Mouse (Mus musculus): ENCODE measurements at regions not wholly inside any gene's neighbourhood (a gene's known extent, or its start where the extent isn't known, plus 50 kb on each side); places are given as distances from the start of the nearest gene placed in this dataset.

- Histone ChIP-seq H3K4me1 (replicated peaks) (no peaks in the 10 kb centered on the region), H3K27me3 (no peaks in the 10 kb centered on the region), H3K9me3 (no peaks in the 10 kb centered on the region), H3K36me3 (no peaks in the 10 kb centered on the region), H3K4me2 (no peak overlapping the region), H3K9ac (no peak overlapping the region), H3K27ac (replicated peaks) (no peak overlapping the region), H3K4me3 (no peak overlapping the region)
- no peak for ATAC-seq (ENCODE audit: low FRiP score, low read depth)
- WGBS, result 96% methylated on average over 14 of the region's 14 CpGs
Observed at GRCm38 (mm10) chr3:119653007-119653565, 131.2 kb downstream of the Ptbp2 start.

GRCm38 (mm10) chr3:119638633-119639032, 145.6 kb downstream of the Ptbp2 start:
- no peaks in the 10 kb centered on the region for H3K27me3 ChIP-seq
- ATAC-seq (ENCODE audit: low FRiP score, low read depth), result no peak
- H3K4me2 ChIP-seq, result no peak overlapping the region
- no peaks in the 10 kb centered on the region for H3K4me1 ChIP-seq (replicated peaks)
- 64% methylated on average over 3 of the region's 3 CpGs for WGBS
- H3K27ac ChIP-seq (replicated peaks), result no peak overlapping the region
- H3K4me3 ChIP-seq, result no peak overlapping the region
- H3K36me3 ChIP-seq, result no peaks in the 10 kb centered on the region
- H3K9me3 ChIP-seq, result no peaks in the 10 kb centered on the region
- no peak overlapping the region for H3K9ac ChIP-seq

- ATAC-seq (ENCODE audit: low FRiP score, low read depth), result no peak
- no peaks in the 10 kb centered on the region for H3K4me1 ChIP-seq (replicated peaks)
Observed at GRCm38 (mm10) chr3:119635641-119636040, 148.6 kb downstream of the Ptbp2 start.

GRCm38 (mm10) chr3:119633516-119633915, 150.8 kb downstream of the Ptbp2 start:
- no peak overlapping the region for H3K27ac ChIP-seq (replicated peaks)
- H3K27me3 ChIP-seq, result no peaks in the 10 kb centered on the region
- WGBS, result 81% methylated on average over 2 of the region's 2 CpGs
- H3K4me1 ChIP-seq (replicated peaks), result no peaks in the 10 kb centered on the region
- H3K9ac ChIP-seq, result no peak overlapping the region
- no peaks in the 10 kb centered on the region for H3K36me3 ChIP-seq
- no peak overlapping the region for H3K4me2 ChIP-seq
- no peaks in the 10 kb centered on the region for H3K9me3 ChIP-seq
- no peak for ATAC-seq (ENCODE audit: low FRiP score, low read depth)
- H3K4me3 ChIP-seq, result no peak overlapping the region

More at GRCm38 (mm10) chr3:119635641-119636040, 148.6 kb downstream of the Ptbp2 start:
- Histone ChIP-seq H3K27ac (replicated peaks) (no peak overlapping the region), H3K4me2 (no peak overlapping the region), H3K27me3 (no peaks in the 10 kb centered on the region), H3K9me3 (no peaks in the 10 kb centered on the region), H3K9ac (no peak overlapping the region), H3K4me3 (no peak overlapping the region), H3K36me3 (no peaks in the 10 kb centered on the region)
- WGBS, result 24% methylated on average over 3 of the region's 3 CpGs

GRCm38 (mm10) chr3:119606116-119606515, 178.2 kb downstream of the Ptbp2 start:
- 88% methylated on average over 1 of the region's 1 CpGs for WGBS
- Histone ChIP-seq H3K36me3 (no peaks in the 10 kb centered on the region), H3K27ac (replicated peaks) (no peak overlapping the region), H3K9me3 (no peaks in the 10 kb centered on the region), H3K9ac (no peak overlapping the region), H3K4me2 (no peak overlapping the region), H3K4me3 (no peak overlapping the region), H3K27me3 (no peaks in the 10 kb centered on the region), H3K4me1 (replicated peaks) (no peaks in the 10 kb centered on the region)
- no peak for ATAC-seq (ENCODE audit: low FRiP score, low read depth)

- 19% methylated on average over 4 of the region's 4 CpGs for WGBS
- no peaks in the 10 kb centered on the region for H3K27me3 ChIP-seq
- H3K9me3 ChIP-seq, result no peaks in the 10 kb centered on the region
- no peak overlapping the region for H3K9ac ChIP-seq
- ATAC-seq (ENCODE audit: low FRiP score, low read depth), result peak; percentile 79
- H3K36me3 ChIP-seq, result no peaks in the 10 kb centered on the region
- H3K4me1 ChIP-seq (replicated peaks), result no peaks in the 10 kb centered on the region
- H3K4me2 ChIP-seq, result no peak overlapping the region
- H3K27ac ChIP-seq (replicated peaks), result no peak overlapping the region
- H3K4me3 ChIP-seq, result no peak overlapping the region
Observed at GRCm38 (mm10) chr3:119588872-119589416, 195.3 kb downstream of the Ptbp2 start.

- H3K9ac ChIP-seq, result no peak overlapping the region
- no peak for ATAC-seq (ENCODE audit: low FRiP score, low read depth)
- 77% methylated on average over 2 of the region's 2 CpGs for WGBS
Observed at GRCm38 (mm10) chr3:119587971-119588370, 196.3 kb downstream of the Ptbp2 start.

GRCm38 (mm10) chr3:119575516-119575915, 208.8 kb downstream of the Ptbp2 start:
- H3K27me3 ChIP-seq, result no peaks in the 10 kb centered on the region
- no peak overlapping the region for H3K4me3 ChIP-seq
- no peaks in the 10 kb centered on the region for H3K36me3 ChIP-seq
- H3K9me3 ChIP-seq, result no peaks in the 10 kb centered on the region
- 87% methylated on average over 3 of the region's 3 CpGs for WGBS
- H3K4me1 ChIP-seq (replicated peaks), result no peaks in the 10 kb centered on the region
- H3K9ac ChIP-seq, result no peak overlapping the region
- ATAC-seq (ENCODE audit: low FRiP score, low read depth), result no peak
- no peak overlapping the region for H3K4me2 ChIP-seq
- H3K27ac ChIP-seq (replicated peaks), result no peak overlapping the region

More at GRCm38 (mm10) chr3:119587971-119588370, 196.3 kb downstream of the Ptbp2 start:
- Histone ChIP-seq H3K4me1 (replicated peaks) (no peaks in the 10 kb centered on the region), H3K27me3 (no peaks in the 10 kb centered on the region), H3K9me3 (no peaks in the 10 kb centered on the region), H3K4me2 (no peak overlapping the region), H3K36me3 (no peaks in the 10 kb centered on the region), H3K4me3 (no peak overlapping the region), H3K27ac (replicated peaks) (no peak overlapping the region)

GRCm38 (mm10) chr3:119537884-119538283, 246.4 kb downstream of the Ptbp2 start:
- 74% methylated on average over 7 of the region's 7 CpGs for whole genome bisulfite sequencing
- ATAC-seq (ENCODE audit: low FRiP score, low read depth), result no peak
- H3K4me2 ChIP-seq, result no peak overlapping the region
- no peak overlapping the region for H3K27ac ChIP-seq (replicated peaks)
- H3K36me3 ChIP-seq, result no peaks in the 10 kb centered on the region
- H3K9ac ChIP-seq, result no peak overlapping the region
- no peaks in the 10 kb centered on the region for H3K9me3 ChIP-seq
- no peaks in the 10 kb centered on the region for H3K27me3 ChIP-seq
- H3K4me3 ChIP-seq, result no peak overlapping the region
- H3K4me1 ChIP-seq (replicated peaks), result no peaks in the 10 kb centered on the region

GRCm38 (mm10) chr3:119524510-119525123, 259.6 kb downstream of the Ptbp2 start:
- Histone ChIP-seq H3K27ac (replicated peaks) (no peak overlapping the region), H3K4me1 (replicated peaks) (no peaks in the 10 kb centered on the region), H3K27me3 (no peaks in the 10 kb centered on the region), H3K4me3 (no peak overlapping the region), H3K4me2 (no peak overlapping the region), H3K36me3 (no peaks in the 10 kb centered on the region), H3K9me3 (no peaks in the 10 kb centered on the region), H3K9ac (no peak overlapping the region)
- WGBS, result 32% methylated on average over 10 of the region's 10 CpGs
- no peak for ATAC-seq (ENCODE audit: low FRiP score, low read depth)

GRCm38 (mm10) chr3:119512596-119512995, 271.7 kb downstream of the Ptbp2 start:
- H3K9me3 ChIP-seq, result no peaks in the 10 kb centered on the region
- no peak for ATAC-seq (ENCODE audit: low FRiP score, low read depth)
- 89% methylated on average over 2 of the region's 2 CpGs for WGBS

GRCm38 (mm10) chr3:119509132-119509531, 275.1 kb downstream of the Ptbp2 start:
- no peaks in the 10 kb centered on the region for H3K4me1 ChIP-seq (replicated peaks)
- no peak overlapping the region for H3K4me2 ChIP-seq
- no peak for ATAC-seq (ENCODE audit: low FRiP score, low read depth)
- no peak overlapping the region for H3K4me3 ChIP-seq
- H3K9me3 ChIP-seq, result no peaks in the 10 kb centered on the region
- no peak overlapping the region for H3K9ac ChIP-seq
- 55% methylated on average over 4 of the region's 4 CpGs for WGBS
- H3K27me3 ChIP-seq, result no peaks in the 10 kb centered on the region
- H3K36me3 ChIP-seq, result no peaks in the 10 kb centered on the region
- no peak overlapping the region for H3K27ac ChIP-seq (replicated peaks)

More at GRCm38 (mm10) chr3:119512596-119512995, 271.7 kb downstream of the Ptbp2 start:
- Histone ChIP-seq H3K27ac (replicated peaks) (no peak overlapping the region), H3K4me3 (no peak overlapping the region), H3K27me3 (no peaks in the 10 kb centered on the region), H3K4me2 (no peak overlapping the region), H3K9ac (no peak overlapping the region), H3K4me1 (replicated peaks) (no peaks in the 10 kb centered on the region), H3K36me3 (no peaks in the 10 kb centered on the region)

Data from hindbrain, embryonic 15.5 days (tissue).